In genomic region chr10:44459321-44460000, GRCm38 (mm10) we compare ENCODE assay signal across 8 mouse cellular contexts.
DNase-seq lines count a peak whose midpoint lies in the region; ATAC-seq lines count a peak whose summit lies in the region.

No protein-coding gene starts in this region.

- H3K4me3 ChIP-seq in forebrain, embryonic 11.5 days (ENCODE audit: low read depth, low read length) = peak overlapping the region; percentile 55
- H3K4me3 ChIP-seq in neural tube, embryonic 12.5 days = no peak overlapping the region

- peaks cover 21% of the 10 kb centered on the region for H3K27me3 ChIP-seq in forebrain, embryonic 11.5 days (ENCODE audit: control insufficient read depth, insufficient read depth, low read length)
- peaks cover 22% of the 10 kb centered on the region for H3K27me3 ChIP-seq in neural tube, embryonic 12.5 days (replicated peaks)

- 7% methylated on average over 11 of the region's 11 CpGs for WGBS in forebrain, embryonic 11.5 days
- WGBS in neural tube, embryonic 12.5 days = 9% methylated on average over 11 of the region's 11 CpGs

- no peaks in the 10 kb centered on the region for H3K9me3 ChIP-seq in forebrain, embryonic 11.5 days (ENCODE audit: control insufficient read depth, low read length)
- no peaks in the 10 kb centered on the region for H3K9me3 ChIP-seq in neural tube, embryonic 12.5 days

- no peak overlapping the region for H3K9ac ChIP-seq in forebrain, embryonic 11.5 days (ENCODE audit: low read length)
- no peak overlapping the region for H3K9ac ChIP-seq in neural tube, embryonic 12.5 days

- peak overlapping the region; percentile 98; the same call in 1 of the 2 replicates for H3K4me2 ChIP-seq in forebrain, embryonic 11.5 days (ENCODE audit: low read depth, low read length, severe bottlenecking)
- peak overlapping the region; percentile 92 for H3K4me2 ChIP-seq in neural tube, embryonic 12.5 days (replicated peaks)

- intact Hi-C loops in left cerebral cortex, postnatal 14 days (cut with DNase I) = loop anchor here (5.0 kb wide), 5 partner anchors 68 to 583 kb away; partner anchors contain the start of gene Prdm1

- H3K36me3 ChIP-seq in forebrain, embryonic 11.5 days (ENCODE audit: control insufficient read depth, insufficient read depth, low read length) = no peaks in the 10 kb centered on the region
- H3K36me3 ChIP-seq in neural tube, embryonic 12.5 days = no peaks in the 10 kb centered on the region

- ATAC-seq in forebrain, embryonic 11.5 days (replicated peaks; ENCODE audit: low FRiP score) = no peak
- ATAC-seq in neural tube, embryonic 12.5 days (ENCODE audit: low FRiP score, low read depth) = peak; percentile 33; the same call in 1 of the 2 replicates

- H3K4me1 ChIP-seq in forebrain, embryonic 11.5 days (replicated peaks; ENCODE audit: control insufficient read depth, insufficient read depth, low read length) = peaks cover 10% of the 10 kb centered on the region; the same call in 1 of the 2 replicates
- peaks cover 14% of the 10 kb centered on the region; the same call in 1 of the 2 replicates for H3K4me1 ChIP-seq in neural tube, embryonic 12.5 days

- peak; percentile 28 for DNase-seq in kidney, adult 9 months
- no peak for DNase-seq in kidney, adult 18-20 months
- no peak for DNase-seq in forebrain, embryonic 11.5 days (ENCODE audit: low spot score)
- DNase-seq in kidney, postnatal 10 days = peak; percentile 25
- no peak for DNase-seq in layer of hippocampus, adult 11-12 months (ENCODE audit: low spot score)
- no peak for DNase-seq in left cerebral cortex, postnatal 14 days (ENCODE audit: low spot score in 2 of 2)
- no peak for DNase-seq in left cerebral cortex, adult 8-10 months (ENCODE audit: low spot score in 2 of 2)

- no peak overlapping the region for H3K27ac ChIP-seq in forebrain, embryonic 11.5 days (ENCODE audit: low read depth, low read length)
- H3K27ac ChIP-seq in neural tube, embryonic 12.5 days = no peak overlapping the region

Comparison
In these comparisons a context has a peak if more than half of its experiments do, and no peak if none do; other contexts are left out.
1. DNase-seq: peak in kidney, adult 9 months (single experiment) and kidney, postnatal 10 days (single experiment); none in kidney, adult 18-20 months (single experiment), forebrain, embryonic 11.5 days (single experiment), layer of hippocampus, adult 11-12 months (single experiment), left cerebral cortex, postnatal 14 days (0 of 2) and left cerebral cortex, adult 8-10 months (0 of 2).